Comparison of ENCODE assay signal across 10 mouse cellular contexts in the genomic region with DNA sequence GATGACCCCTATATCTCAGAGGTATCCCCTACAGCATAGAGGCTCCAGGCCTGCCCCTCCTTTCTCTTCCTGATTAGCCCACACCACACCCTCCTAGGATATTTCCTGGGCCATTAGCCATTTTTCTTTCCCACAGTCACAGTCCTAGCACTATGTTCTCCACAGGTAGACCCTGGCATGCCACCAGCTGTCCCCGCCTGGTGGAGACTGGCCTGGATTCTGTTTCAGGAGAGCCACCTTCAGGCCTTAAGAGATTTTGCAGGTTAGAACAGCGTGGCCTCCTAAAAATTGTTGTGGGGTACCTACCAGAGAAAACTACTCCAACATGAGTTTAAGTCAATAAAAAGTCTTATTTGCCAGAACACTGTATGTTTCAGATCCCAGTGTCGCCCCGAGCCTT. TPM values are rescaled to one million over a fixed set of nuclear protein-coding genes. Genes with fewer than 3 reads are reported as not detected.
DNase-seq lines count a peak whose midpoint lies in the region; ATAC-seq lines count a peak whose summit lies in the region.
"Had no signal": no experiment of that assay in that cellular context is flagged by ENCODE, and none has a peak within 500 bp of the region (broad histone marks: within the 10 kb centered on the region; RNA-seq: fewer than 3 reads in every experiment).

No protein-coding gene starts in this region.

- H3K9me3 ChIP-seq in kidney, embryonic 14.5 days (ENCODE audit: control insufficient read depth, low read length): no peaks in the 10 kb centered on the region
- no peaks in the 10 kb centered on the region for H3K9me3 ChIP-seq in stomach, embryonic 14.5 days (ENCODE audit: control insufficient read depth, low read depth, low read length)
- H3K9me3 ChIP-seq: heart, embryonic 10.5 days had no signal

- H3K36me3 ChIP-seq in kidney, embryonic 14.5 days (ENCODE audit: control insufficient read depth, insufficient read depth, low read length): no peaks in the 10 kb centered on the region
- H3K36me3 ChIP-seq in stomach, embryonic 14.5 days (ENCODE audit: control insufficient read depth, insufficient read depth, low read length): no peaks in the 10 kb centered on the region
- H3K36me3 ChIP-seq: heart, embryonic 10.5 days had no signal

- H3K4me3 ChIP-seq in kidney, embryonic 14.5 days (ENCODE audit: low read length): no peak overlapping the region
- H3K4me3 ChIP-seq in stomach, embryonic 14.5 days (ENCODE audit: low read depth, low read length): no peak overlapping the region
- H3K4me3 ChIP-seq: heart, embryonic 10.5 days had no signal

- no peak for ATAC-seq in kidney, embryonic 14.5 days (ENCODE audit: low FRiP score, low TSS enrichment)
- peak; percentile 51 for ATAC-seq in stomach, embryonic 14.5 days (ENCODE audit: insufficient number of reproducible peaks, insufficient read depth, low FRiP score, low read depth)

- no peak overlapping the region for H3K4me2 ChIP-seq in kidney, embryonic 14.5 days (replicated peaks; ENCODE audit: low read depth, low read length)
- no peak overlapping the region for H3K4me2 ChIP-seq in stomach, embryonic 14.5 days (replicated peaks; ENCODE audit: low read depth, low read length)

- WGBS in kidney, embryonic 14.5 days: 53% methylated on average over 4 of the region's 4 CpGs
- WGBS in stomach, embryonic 14.5 days: 61% methylated on average over 4 of the region's 4 CpGs

- no peaks in the 10 kb centered on the region for H3K27me3 ChIP-seq in kidney, embryonic 14.5 days (ENCODE audit: control insufficient read depth, insufficient read depth, low read length)
- H3K27me3 ChIP-seq in stomach, embryonic 14.5 days (ENCODE audit: control insufficient read depth, insufficient read depth, low read length): no peaks in the 10 kb centered on the region

- peak; percentile 80 to 84 for DNase-seq in cerebellum, postnatal 10 days
- DNase-seq in cerebellum, adult 11 months: no peak
- peak; percentile 21 for DNase-seq in retina, embryonic 14.5 days (ENCODE audit: low spot score)
- DNase-seq in retina, postnatal 1 day: no peak
- DNase-seq in gastrocnemius, postnatal 25 days: no peak
- no peak for DNase-seq in layer of hippocampus, postnatal 25 days (ENCODE audit: extremely low spot score in 1 of 2, low spot score in 1 of 2)
- DNase-seq: right cerebral cortex, postnatal 4 days had no signal

- H3K9ac ChIP-seq in kidney, embryonic 14.5 days (ENCODE audit: low read depth, low read length): no peak overlapping the region
- no peak overlapping the region for H3K9ac ChIP-seq in stomach, embryonic 14.5 days (replicated peaks; ENCODE audit: low read depth, low read length)

- H3K4me1 ChIP-seq in kidney, embryonic 14.5 days (ENCODE audit: control insufficient read depth, insufficient read depth, low read length): peaks cover 10% of the 10 kb centered on the region
- H3K4me1 ChIP-seq in stomach, embryonic 14.5 days (ENCODE audit: control insufficient read depth, insufficient read depth, low read length): peaks cover 10% of the 10 kb centered on the region

- 0 out of 2 replicates have a peak overlapping the region, but pooled peaks have one; percentile 32 for H3K27ac ChIP-seq in kidney, embryonic 14.5 days (ENCODE audit: low read depth, low read length)
- peak overlapping the region; percentile 77 for H3K27ac ChIP-seq in stomach, embryonic 14.5 days (ENCODE audit: low read length)
- H3K27ac ChIP-seq: heart, embryonic 10.5 days had no signal

RNA-seq across cellular contexts. Expression of gene Slc25a10, which starts 15.3 kb away (rescaled TPM):
- 65.3 and 79.1 TPM in 2 replicates for polyA plus RNA-seq in kidney, embryonic 14.5 days (2014; fragmentation: Nextera tagmentation; extraction: Ambion mirVana)
- polyA plus RNA-seq in stomach, embryonic 14.5 days (2014; fragmentation: Nextera tagmentation; extraction: Ambion mirVana): 66.5 and 75.1 TPM in 2 replicates
- 1 to 10 TPM; 3.2 to 8.7 TPM for total RNA-seq in gastrocnemius, postnatal 25 days (2021)
- 10 to 100 TPM; 18.1 to 22.4 TPM for total RNA-seq in layer of hippocampus, postnatal 25 days (2021)

RNA-seq across cellular contexts. Expression of gene Mrpl12, which starts 22.5 kb away (rescaled TPM):
- 176 and 218 TPM in 2 replicates for polyA plus RNA-seq in kidney, embryonic 14.5 days (2014; fragmentation: Nextera tagmentation; extraction: Ambion mirVana)
- polyA plus RNA-seq in stomach, embryonic 14.5 days (2014; fragmentation: Nextera tagmentation; extraction: Ambion mirVana): 150 and 153 TPM in 2 replicates
- 100 to 1,000 TPM; 156 to 166 TPM for total RNA-seq in gastrocnemius, postnatal 25 days (2021)
- total RNA-seq in layer of hippocampus, postnatal 25 days (2021): 10 to 100 TPM; 60.9 to 72.0 TPM

RNA-seq across cellular contexts. Expression of gene Gcgr, which starts 23.6 kb away (rescaled TPM):
- 2.0 and 2.4 TPM in 2 replicates for polyA plus RNA-seq in kidney, embryonic 14.5 days (2014; fragmentation: Nextera tagmentation; extraction: Ambion mirVana)
- polyA plus RNA-seq in stomach, embryonic 14.5 days (2014; fragmentation: Nextera tagmentation; extraction: Ambion mirVana): 1.2 and 1.9 TPM in 2 replicates
- under 1 TPM in 1 of 2 experiments, not detected in 1; 0.31 TPM for total RNA-seq in gastrocnemius, postnatal 25 days (2021)
- under 1 TPM; 0.15 to 0.19 TPM for total RNA-seq in layer of hippocampus, postnatal 25 days (2021)

RNA-seq across cellular contexts. Expression of gene Arl16, which starts 39.5 kb away (rescaled TPM):
- polyA plus RNA-seq in kidney, embryonic 14.5 days (2014; fragmentation: Nextera tagmentation; extraction: Ambion mirVana): 46.4 and 51.5 TPM in 2 replicates
- 43.3 and 49.4 TPM in 2 replicates for polyA plus RNA-seq in stomach, embryonic 14.5 days (2014; fragmentation: Nextera tagmentation; extraction: Ambion mirVana)
- 1 to 10 TPM; 5.2 to 9.1 TPM for total RNA-seq in gastrocnemius, postnatal 25 days (2021)
- 10 to 100 TPM; 50.8 to 53.8 TPM for total RNA-seq in layer of hippocampus, postnatal 25 days (2021)

RNA-seq across cellular contexts. Expression of gene Mcrip1, which starts 42.6 kb away (rescaled TPM):
- 236 and 265 TPM in 2 replicates for polyA plus RNA-seq in kidney, embryonic 14.5 days (2014; fragmentation: Nextera tagmentation; extraction: Ambion mirVana)
- polyA plus RNA-seq in stomach, embryonic 14.5 days (2014; fragmentation: Nextera tagmentation; extraction: Ambion mirVana): 229 and 239 TPM in 2 replicates
- 10 to 100 TPM; 21.4 to 23.7 TPM for total RNA-seq in gastrocnemius, postnatal 25 days (2021)
- 10 to 100 TPM; 86.1 to 86.5 TPM for total RNA-seq in layer of hippocampus, postnatal 25 days (2021)

Comparison
In these comparisons a context has a peak if more than half of its experiments do, and no peak if none do; other contexts are left out.
1. DNase-seq: peak in cerebellum, postnatal 10 days (2 of 2) and retina, embryonic 14.5 days (single experiment); none in cerebellum, adult 11 months (single experiment), retina, postnatal 1 day (single experiment), gastrocnemius, postnatal 25 days (single experiment) and layer of hippocampus, postnatal 25 days (0 of 2).